Mouse (Mus musculus) cerebellum, adult 2 months (tissue): ENCODE measurements around the gene Calm3.

Experiments used
- CTCF ChIP-seq: fragments of 200-500 bp; IDR thresholded peaks from 2 replicates; pipeline ENCODE4 v1.5.1; 2011; ENCODE audit warnings: low read depth, mild to moderate bottlenecking, control low read depth, low read length, moderate library complexity, borderline replicate concordance; ENCODE audit not compliant: insufficient read depth
- POLR2A ChIP-seq: fragments of 200-500 bp; IDR thresholded peaks from 2 replicates; pipeline ENCODE4 v1.6.1; 2011; ENCODE audit warnings: low read length, control low read depth, borderline replicate concordance; ENCODE audit not compliant: insufficient read depth

GRCm38 (mm10) chr7:16890944-16891343 lies 33.0 kb downstream of the Calm3 start:
- TF ChIP-seq CTCF (no peak), POLR2A (no peak)
